Mouse (Mus musculus) lung, adult 2 months (tissue): Measurements from ENCODE around the gene Ppm1k.

Experiments used
- CTCF ChIP-seq: fragments of 200-500 bp; IDR thresholded peaks from 2 replicates; pipeline ENCODE4 v1.5.1; 2011; ENCODE audit warnings: mild to moderate bottlenecking, low read length, control low read depth; ENCODE audit not compliant: insufficient read depth
- POLR2A ChIP-seq: fragments of 200-500 bp; IDR thresholded peaks from 2 replicates; pipeline ENCODE4 v1.6.1; 2011; ENCODE audit warnings: low read depth, mild to moderate bottlenecking, control low read depth, low read length, borderline replicate concordance; ENCODE audit errors: extremely low read depth

GRCm38 (mm10) chr6:57520749-57521652 lies 14.3 kb downstream of the Ppm1k start:
- TF ChIP-seq POLR2A = no peak
- TF ChIP-seq CTCF = no peak
